Mouse (Mus musculus) heart, embryonic 11.5 days (tissue): ENCODE measurements around the gene Ensa. TPM values are rescaled to one million over a fixed set of nuclear protein-coding genes. Genes with fewer than 3 reads are reported as not detected.

Experiments
- ATAC-seq: fragments of 200-750 bp; cut with Nextera tagmentation; replicated peaks from 2 replicates; pipeline ENCODE4 v1.8.0; 2017; ENCODE audit warnings: moderate library complexity; ENCODE audit not compliant: insufficient number of reproducible peaks, low FRiP score, low TSS enrichment
- H3K27ac ChIP-seq: fragments of 300-500 bp; sonication (generic); 2 replicates; pipeline ENCODE4 v1.5.1; 2014; ENCODE audit warnings: mild to moderate bottlenecking, low read depth, low read length
- H3K27me3 ChIP-seq: fragments of 300-500 bp; sonication (generic); 2 replicates; pipeline ENCODE4 v1.6.1; 2014; ENCODE audit warnings: mild to moderate bottlenecking, low read length, mixed read lengths; ENCODE audit not compliant: control insufficient read depth, insufficient read depth
- H3K36me3 ChIP-seq: fragments of 300-500 bp; sonication (generic); 2 replicates; pipeline ENCODE4 v1.6.1; 2014; ENCODE audit warnings: mild to moderate bottlenecking, low read length, moderate library complexity, mixed read lengths; ENCODE audit not compliant: control insufficient read depth, insufficient read depth
- H3K4me1 ChIP-seq: fragments of 300-500 bp; sonication (generic); 2 replicates; pipeline ENCODE4 v1.6.1; 2014; ENCODE audit warnings: low read length; ENCODE audit not compliant: control insufficient read depth, insufficient read depth
- H3K4me2 ChIP-seq: fragments of 300-500 bp; sonication (generic); 2 replicates; pipeline ENCODE4 v1.6.1; 2014; ENCODE audit warnings: mild to moderate bottlenecking, moderate library complexity
- H3K4me3 ChIP-seq: fragments of 300-500 bp; sonication (generic); 2 replicates; pipeline ENCODE4 v1.5.1; 2014; ENCODE audit warnings: low read depth, low read length
- H3K9ac ChIP-seq: fragments of 300-500 bp; sonication (generic); 2 replicates; pipeline ENCODE4 v1.6.1; 2014; ENCODE audit warnings: mild to moderate bottlenecking, low read depth, low read length, moderate library complexity
- H3K9me3 ChIP-seq: fragments of 300-500 bp; sonication (generic); replicated peaks from 2 replicates; pipeline ENCODE4 v1.6.1; 2016; ENCODE audit warnings: low read length; ENCODE audit not compliant: control insufficient read depth
- WGBS: fragments of 180-500 bp; shearing (Covaris S2); extraction: QIAGEN DNeasy Blood & Tissue Kit; methylation state at CpG from one replicate; pipeline ENCODE4 v1.1.7; 2014; ENCODE audit not compliant: insufficient replicate concordance; 5-methylcytosine and 5-hydroxymethylcytosine counted together
- polyA plus RNA-seq: library from polyadenylated mRNA; unstranded; fragments of >200 nt; fragmentation: Nextera tagmentation; extraction: Ambion mirVana; gene quantifications from 2 replicates; pipeline ENCODE4 v1.2.1, GENCODE M21; 2014

The Ensa gene
- polyA plus RNA-seq, 1 experiment from 2014 or later, result 55.4 TPM

DNA sequence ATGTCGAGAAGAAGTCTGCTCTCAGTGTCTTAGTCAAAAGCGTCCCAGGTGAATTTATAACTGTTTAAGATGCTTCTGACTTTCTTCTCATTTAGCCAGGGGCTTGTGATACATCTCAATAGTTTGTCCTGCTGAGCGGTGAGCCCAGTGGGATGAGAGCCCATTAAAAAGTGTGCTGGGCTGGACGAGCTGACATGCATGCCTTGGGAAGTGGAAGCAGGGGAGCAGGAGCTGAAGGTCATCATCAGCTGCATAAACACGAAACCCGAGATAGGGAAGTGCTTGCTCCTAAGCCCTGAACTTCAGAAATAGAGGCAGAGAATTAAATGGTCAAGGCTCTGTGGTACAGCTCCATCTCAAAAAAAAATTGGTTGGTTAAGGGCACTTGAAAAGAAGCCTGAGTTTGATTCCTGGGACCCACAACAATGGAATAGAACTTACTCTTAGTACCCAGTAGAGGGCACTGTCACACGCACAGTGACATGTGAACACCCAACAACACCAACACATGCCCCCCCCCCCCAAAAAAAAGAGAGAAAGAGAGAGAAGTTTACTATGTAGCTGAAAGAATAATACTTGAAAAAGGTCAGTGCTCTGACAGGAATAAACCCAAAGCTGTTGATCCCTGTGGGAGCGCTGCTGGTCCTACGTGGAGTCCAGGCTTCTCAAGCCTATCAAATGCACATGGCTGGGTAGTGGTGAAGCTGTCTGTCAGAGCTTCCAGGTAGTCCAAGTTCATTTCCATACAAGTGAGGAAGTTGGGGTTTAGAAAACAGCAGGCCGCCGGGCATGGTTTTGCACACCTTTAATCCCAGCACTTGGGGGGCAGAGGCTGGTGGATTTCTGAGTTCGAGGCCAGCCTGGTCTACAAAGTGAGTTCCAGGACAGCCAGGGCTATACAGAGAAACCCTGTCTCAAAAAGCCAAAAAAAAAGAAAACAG, 8.1 kb downstream of the Ensa start:
- Histone ChIP-seq H3K9ac (0 out of 2 replicates have a peak overlapping the region, but pooled peaks have one; percentile 46), H3K4me2 (no peak overlapping the region), H3K27ac (peak overlapping the region; percentile 29; the same call in 1 of the 2 replicates), H3K36me3 (peaks cover 40% of the 10 kb centered on the region), H3K27me3 (no peaks in the 10 kb centered on the region), H3K4me1 (peaks cover 5% of the 10 kb centered on the region; the same call in 1 of the 2 replicates), H3K9me3 (no peaks in the 10 kb centered on the region), H3K4me3 (no peak overlapping the region)
- no peak for ATAC-seq
- WGBS, result 69% methylated on average over 12 of the region's 12 CpGs

DNA sequence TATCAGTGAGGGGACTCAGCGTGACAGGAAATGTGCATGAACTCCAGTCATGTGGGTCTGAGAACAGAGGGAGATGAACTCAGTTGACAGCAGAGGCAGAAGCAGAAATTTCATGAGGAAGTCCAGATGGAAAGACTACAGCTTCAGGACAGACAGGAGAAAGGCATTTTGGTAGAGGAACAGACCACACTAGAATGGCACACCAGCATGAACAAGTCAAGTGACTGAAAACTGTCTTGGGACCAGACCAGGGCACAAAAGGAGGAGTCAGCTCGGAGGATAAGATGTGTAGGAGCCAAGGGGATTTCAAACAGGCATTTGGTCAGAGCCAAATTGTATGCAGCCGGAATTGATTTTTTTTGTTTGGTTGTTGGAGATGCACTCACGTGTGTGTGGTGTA, 10.8 kb downstream of the Ensa start:
- H3K9me3 ChIP-seq, result no peaks in the 10 kb centered on the region
- no peaks in the 10 kb centered on the region for H3K27me3 ChIP-seq
- no peak for ATAC-seq
- H3K4me2 ChIP-seq, result no peak overlapping the region
- H3K9ac ChIP-seq, result no peak overlapping the region
- H3K36me3 ChIP-seq, result peaks cover 21% of the 10 kb centered on the region
- H3K4me3 ChIP-seq, result no peak overlapping the region
- H3K27ac ChIP-seq, result no peak overlapping the region
- peaks cover 5% of the 10 kb centered on the region; the same call in 1 of the 2 replicates for H3K4me1 ChIP-seq
- 68% methylated on average over 4 of the region's 4 CpGs for WGBS

DNA sequence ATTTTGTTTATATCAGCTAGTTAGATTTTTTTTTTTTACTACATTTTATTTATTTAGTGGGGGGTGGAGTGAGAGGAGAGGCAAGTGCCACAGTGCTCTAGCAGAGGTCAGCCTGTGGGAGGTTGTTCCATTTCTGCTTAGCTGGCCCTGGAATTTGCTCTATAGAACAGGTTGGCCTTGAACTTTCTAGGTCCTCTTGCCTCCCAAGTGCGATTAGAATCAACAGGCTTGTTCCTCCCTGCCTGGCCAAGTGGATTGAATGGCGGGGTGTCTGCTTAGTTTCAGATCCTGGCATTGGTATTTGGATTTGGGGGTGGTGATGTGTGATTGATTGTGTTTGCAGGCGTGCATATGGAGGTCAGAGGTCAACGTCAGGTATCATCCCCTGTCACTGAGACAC, 11.3 kb downstream of the Ensa start:
- Histone ChIP-seq H3K27me3 (no peaks in the 10 kb centered on the region), H3K9ac (no peak overlapping the region), H3K36me3 (peaks cover 17% of the 10 kb centered on the region), H3K4me3 (no peak overlapping the region), H3K27ac (no peak overlapping the region), H3K9me3 (no peaks in the 10 kb centered on the region), H3K4me1 (peaks cover 5% of the 10 kb centered on the region; the same call in 1 of the 2 replicates), H3K4me2 (no peak overlapping the region)
- WGBS, result 69% methylated on average over 4 of the region's 4 CpGs
- no peak for ATAC-seq

DNA sequence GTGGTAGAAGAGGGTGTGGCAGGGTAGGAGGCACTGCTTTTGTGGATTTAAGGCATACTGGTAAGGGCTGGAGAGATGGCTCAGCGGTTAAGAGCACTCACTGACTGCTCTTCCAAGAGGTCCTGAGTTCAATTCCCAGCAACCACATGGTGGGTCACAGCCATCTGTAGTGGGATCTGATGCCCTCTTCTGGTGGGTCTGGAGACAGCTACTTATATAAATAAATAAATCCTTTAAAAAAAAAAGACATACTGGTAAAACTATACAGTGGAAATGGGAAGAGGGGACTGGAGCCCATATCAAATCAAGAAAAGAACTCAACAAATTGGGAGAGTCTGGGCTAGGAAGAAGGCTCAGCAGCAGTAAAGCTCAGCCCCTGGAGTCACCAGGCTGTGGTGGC, 14.9 kb downstream of the Ensa start:
- WGBS, result 84% methylated on average over 1 of the region's 1 CpGs
- no peak overlapping the region for H3K27ac ChIP-seq

DNA sequence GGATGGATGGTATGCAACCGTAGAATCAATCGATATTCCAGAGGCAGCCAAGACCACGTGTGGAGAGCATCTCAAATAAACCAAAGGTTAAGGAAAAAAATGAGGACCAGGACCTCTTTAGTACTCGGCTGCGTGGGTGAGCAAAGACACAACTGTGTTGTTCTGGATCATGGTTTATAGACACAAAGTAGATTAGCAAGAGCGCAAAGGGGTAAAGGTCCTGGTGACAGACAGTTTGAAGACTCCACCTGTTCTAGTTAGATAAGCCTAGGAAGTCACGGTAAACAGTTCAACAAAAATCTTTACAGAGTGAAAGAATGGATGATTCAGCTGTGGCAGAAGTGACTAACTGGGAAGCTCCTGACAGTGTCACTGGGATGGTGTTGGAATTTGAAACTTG, 18.3 kb downstream of the Ensa start:
- Histone ChIP-seq H3K4me3 (no peak overlapping the region), H3K9me3 (no peaks in the 10 kb centered on the region), H3K27me3 (no peaks in the 10 kb centered on the region), H3K36me3 (peaks cover 4% of the 10 kb centered on the region; the same call in 1 of the 2 replicates), H3K9ac (no peak overlapping the region), H3K4me1 (no peaks in the 10 kb centered on the region; the same call in 1 of the 2 replicates), H3K27ac (no peak overlapping the region), H3K4me2 (no peak overlapping the region)
- no peak for ATAC-seq
- WGBS, result 76% methylated on average over 7 of the region's 7 CpGs

More for the DNA sequence above, 14.9 kb downstream of the Ensa start:
- Histone ChIP-seq H3K27me3 (no peaks in the 10 kb centered on the region), H3K9ac (no peak overlapping the region), H3K4me2 (no peak overlapping the region), H3K9me3 (no peaks in the 10 kb centered on the region), H3K4me3 (no peak overlapping the region), H3K4me1 (no peaks in the 10 kb centered on the region; the same call in 1 of the 2 replicates), H3K36me3 (peaks cover 4% of the 10 kb centered on the region; the same call in 1 of the 2 replicates)
- ATAC-seq, result no peak

DNA sequence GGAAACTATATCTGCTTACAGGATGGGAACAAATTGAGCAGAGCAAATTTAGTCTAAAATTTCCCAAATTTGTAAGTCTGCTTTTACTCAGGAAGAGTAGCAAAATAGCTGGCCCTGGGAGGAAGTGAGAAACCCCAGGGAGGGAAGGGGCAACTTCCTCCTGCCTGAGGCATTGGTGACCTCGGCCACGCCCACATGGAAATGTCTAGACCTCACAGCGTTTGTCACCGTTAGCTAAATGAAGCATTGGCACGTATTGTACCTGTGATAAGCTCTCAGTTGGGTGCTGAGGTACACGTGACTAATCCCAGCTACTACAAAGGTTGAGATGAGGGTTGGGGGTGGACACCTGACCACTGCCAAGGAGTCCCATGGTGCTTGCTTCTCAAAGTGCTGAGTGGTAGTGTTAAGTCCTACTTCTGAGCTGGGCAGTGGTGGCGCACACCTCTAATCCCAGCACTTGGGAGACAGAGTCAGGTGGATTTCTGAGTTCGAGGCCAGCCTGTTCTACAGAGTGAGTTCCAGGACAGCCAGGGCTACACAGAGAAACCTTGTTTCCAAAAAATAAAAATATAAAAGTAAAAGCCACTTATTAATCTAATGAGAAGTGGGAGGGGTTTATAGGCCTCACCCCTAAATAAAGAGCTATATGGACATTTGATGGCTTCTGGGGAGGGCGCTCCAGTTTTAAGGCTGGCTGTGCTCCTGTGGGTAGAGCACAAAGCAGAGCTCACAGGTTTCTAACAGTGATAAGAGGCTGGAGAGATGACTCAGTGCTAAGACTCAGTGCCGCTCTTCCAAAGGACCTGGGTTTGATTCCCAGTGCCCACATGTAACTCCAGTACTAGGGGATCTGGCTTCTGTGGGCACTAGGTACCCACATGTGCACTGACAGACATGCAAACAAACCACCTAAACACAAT, 20.8 kb downstream of the Ensa start:
- H3K9me3 ChIP-seq, result no peaks in the 10 kb centered on the region
- no peak overlapping the region for H3K27ac ChIP-seq
- WGBS, result 51% methylated on average over 10 of the region's 10 CpGs

DNA sequence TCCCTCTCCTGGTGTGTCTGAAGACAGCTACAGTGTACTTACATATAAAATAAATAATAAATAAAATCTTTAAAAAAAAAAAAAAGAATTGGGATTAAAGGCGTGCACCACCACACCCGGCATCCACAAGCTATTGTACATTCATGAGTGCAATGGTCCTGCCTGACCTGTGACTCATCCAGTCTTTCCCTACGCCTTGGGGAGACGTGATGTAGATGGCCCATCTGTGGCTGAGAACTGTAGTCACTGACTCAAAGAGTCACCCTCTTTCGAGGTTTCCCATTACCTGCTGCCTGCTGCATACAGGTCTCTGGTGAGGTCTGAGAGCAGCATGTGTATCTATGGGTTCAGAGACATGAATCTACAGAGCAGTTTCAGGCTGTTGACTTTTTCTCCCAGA, 23.2 kb downstream of the Ensa start:
- ATAC-seq, result no peak
- Histone ChIP-seq H3K36me3 (no peaks in the 10 kb centered on the region), H3K27me3 (no peaks in the 10 kb centered on the region), H3K27ac (no peak overlapping the region), H3K9me3 (no peaks in the 10 kb centered on the region), H3K4me3 (no peak overlapping the region), H3K4me1 (peaks cover 11% of the 10 kb centered on the region), H3K9ac (no peak overlapping the region), H3K4me2 (no peak overlapping the region)
- WGBS, result 92% methylated on average over 5 of the region's 5 CpGs

More for the DNA sequence above, 20.8 kb downstream of the Ensa start:
- H3K27me3 ChIP-seq, result no peaks in the 10 kb centered on the region
- no peaks in the 10 kb centered on the region for H3K36me3 ChIP-seq
- H3K9ac ChIP-seq, result no peak overlapping the region
- H3K4me3 ChIP-seq, result no peak overlapping the region
- no peak overlapping the region for H3K4me2 ChIP-seq
- ATAC-seq, result no peak
- H3K4me1 ChIP-seq, result no peaks in the 10 kb centered on the region; the same call in 1 of the 2 replicates

DNA sequence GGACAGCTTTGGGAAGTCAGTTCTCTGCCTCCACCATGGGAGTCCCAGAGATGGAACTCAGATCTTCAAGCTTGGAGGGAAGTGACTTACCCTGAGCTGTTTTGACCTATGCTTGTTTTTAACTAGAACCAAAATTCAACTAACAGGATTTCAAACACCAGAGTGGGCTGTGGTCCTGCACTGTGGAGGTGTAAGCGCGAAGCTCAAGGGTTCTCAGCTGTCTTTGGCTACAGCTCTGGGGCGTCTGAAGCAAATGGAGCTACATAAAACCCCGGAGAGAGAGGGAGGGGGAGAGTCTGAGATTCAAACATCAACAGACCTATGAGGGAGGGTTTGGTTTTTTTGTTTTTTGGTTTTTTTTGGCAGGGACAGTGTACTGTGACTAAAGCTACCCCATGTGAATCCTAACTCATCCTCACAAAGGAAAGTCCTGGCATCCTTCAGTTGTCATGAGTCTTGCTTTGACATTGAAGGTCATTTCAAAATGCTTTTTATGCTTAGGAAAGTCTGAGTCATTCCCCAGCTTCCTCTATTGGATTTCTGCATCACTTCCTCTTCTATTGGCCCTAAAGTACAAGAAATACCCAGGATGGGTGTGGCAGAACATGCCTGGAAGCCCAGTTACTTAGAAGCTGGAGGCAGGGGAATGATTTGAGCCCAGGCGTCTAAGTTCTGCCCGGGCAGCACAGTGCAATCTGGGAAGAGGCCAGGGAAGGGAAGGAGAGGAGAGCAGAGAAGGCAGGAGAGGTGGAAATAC, 25.7 kb downstream of the Ensa start:
- no peak overlapping the region for H3K4me2 ChIP-seq

More for the DNA sequence above, 25.7 kb downstream of the Ensa start:
- Histone ChIP-seq H3K4me1 (peaks cover 20% of the 10 kb centered on the region), H3K4me3 (no peak overlapping the region), H3K9me3 (no peaks in the 10 kb centered on the region), H3K36me3 (no peaks in the 10 kb centered on the region), H3K9ac (no peak overlapping the region; the same call in 1 of the 2 replicates), H3K27me3 (no peaks in the 10 kb centered on the region), H3K27ac (peak overlapping the region; percentile 72)
- 61% methylated on average over 6 of the region's 6 CpGs for WGBS
- no peak for ATAC-seq
